Mouse (Mus musculus): ENCODE results near the gene Uhrf1bp1l.
A peak's percentile ranks its signal among the peaks of the same experiment; 100 is the strongest.
"Not testable (repeated sequence)": the region's sequence is repeated elsewhere in the genome, so short reads cannot be mapped to it uniquely, and the experiment has no call there.

The Uhrf1bp1l gene

DNA sequence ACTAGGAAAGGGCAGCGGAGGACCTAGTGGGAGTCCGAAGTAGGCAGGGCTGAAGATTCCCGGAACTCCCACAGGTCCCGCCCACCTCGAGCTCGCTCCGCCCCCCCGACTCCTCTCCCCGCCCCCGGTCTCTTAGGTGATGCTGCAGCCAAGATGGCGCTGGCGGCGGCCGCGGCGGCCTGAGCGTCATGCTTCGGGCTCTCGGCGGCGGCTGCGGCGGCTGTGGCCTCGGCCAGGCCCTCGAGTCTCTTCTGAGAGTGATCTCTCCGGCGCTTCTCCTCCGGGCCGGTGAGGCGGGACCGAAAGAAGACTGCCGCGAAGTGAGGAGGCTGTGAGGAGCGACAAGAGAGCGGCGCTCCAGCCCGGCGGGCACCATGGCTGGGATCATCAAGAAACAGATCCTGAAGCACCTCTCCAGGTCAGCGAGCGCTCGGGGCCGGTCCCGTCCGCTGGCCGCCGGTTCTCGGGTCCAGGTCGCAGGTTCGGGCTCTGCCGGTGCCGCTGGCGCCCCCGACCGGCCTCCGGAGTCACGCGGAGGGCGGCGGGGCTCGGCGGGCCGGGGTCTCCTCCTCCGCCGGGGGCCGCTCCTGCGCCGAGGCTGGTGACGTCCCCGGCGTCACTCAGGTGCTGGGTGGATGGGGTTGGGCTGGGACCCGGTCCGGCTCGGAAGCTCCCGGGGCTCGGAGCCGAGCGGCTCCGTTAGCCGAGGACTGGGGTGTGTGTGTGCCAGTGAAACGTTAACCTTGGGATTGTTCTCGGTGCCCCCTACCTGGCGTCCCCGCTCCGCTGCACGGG, at the start of gene Uhrf1bp1l:
Uhrf1bp1l (plus strand) TSS at position 121 of the 795 bp plus-strand sequence.
- DNase-seq (ENCODE audit: low read depth) = peak; percentile 75

DNA sequence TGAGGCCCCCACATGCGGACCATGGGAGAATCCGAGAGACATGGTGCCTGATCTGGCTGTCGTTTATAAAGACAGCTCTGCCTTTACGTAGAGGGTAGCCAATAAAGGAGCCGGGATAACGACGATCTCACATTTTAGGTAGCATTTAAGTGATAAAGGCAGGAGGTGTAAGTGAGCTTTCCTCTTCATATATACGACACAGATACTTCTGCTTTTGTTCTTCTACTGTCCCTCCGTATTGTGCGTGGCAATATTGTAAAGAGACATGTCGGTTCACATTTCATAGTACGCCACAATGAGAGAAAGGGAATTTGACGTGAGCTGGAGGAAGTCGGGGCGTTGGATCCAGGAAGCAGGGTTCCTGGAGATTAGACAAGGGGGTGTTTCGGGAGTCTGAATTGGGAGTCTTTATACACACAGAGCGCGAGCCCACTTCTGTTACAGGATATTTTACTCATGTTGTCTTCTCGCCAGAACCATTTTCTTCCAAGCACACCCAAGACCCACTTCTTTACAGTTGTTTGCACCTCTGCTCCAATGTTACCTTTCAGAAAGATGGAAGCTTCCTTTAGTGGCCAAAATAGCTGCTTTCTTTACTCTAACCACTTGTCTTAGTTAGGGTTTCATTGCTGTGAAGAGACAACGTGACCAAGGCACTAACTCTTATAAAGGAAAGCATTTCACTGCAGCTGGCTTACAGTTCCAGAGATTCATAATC, 49.4 kb upstream of the Uhrf1bp1l start:
- no peak for DNase-seq (ENCODE audit: low read depth)

DNA sequence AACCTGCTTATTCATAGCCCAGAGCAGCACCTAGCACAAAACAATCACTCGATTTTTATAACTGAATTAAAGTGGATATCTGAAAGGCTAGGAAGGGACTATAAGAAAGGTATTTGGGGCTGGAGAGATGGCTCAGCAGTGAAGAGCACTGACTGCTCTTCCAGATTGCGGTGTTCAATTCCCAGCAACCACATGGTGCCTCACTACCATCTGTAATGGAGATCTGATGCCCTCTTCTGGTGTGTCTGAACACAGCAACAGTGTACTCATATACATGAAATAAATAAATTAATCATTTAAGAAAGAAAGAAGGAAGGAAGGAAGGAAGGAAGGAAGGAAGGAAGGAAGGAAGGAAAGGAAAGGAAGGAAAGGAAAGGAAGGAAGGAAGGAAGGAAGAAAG, 48.5 kb upstream of the Uhrf1bp1l start:
- DNase-seq (ENCODE audit: low read depth) = not testable (repeated sequence)

DNA sequence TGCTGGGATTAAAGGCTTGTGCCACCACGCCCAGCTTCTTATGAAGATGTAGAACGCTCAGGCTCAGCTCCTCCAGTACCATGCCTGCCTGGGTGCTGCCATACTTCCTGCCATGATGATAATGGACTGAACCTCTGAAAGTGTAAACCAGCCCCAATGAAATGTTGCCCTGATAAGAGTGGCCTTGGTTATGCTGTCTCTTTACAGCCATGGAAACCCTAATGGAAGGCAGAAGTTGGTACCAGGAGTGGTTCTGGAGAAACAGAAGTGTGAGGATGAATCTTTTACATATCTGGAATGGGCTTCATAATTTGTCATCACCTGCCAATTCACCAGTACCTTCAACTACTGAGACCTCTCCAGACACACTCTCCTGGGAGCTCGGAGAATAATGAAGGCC, 46.8 kb upstream of the Uhrf1bp1l start:
- no peak for DNase-seq (ENCODE audit: low read depth)

DNA sequence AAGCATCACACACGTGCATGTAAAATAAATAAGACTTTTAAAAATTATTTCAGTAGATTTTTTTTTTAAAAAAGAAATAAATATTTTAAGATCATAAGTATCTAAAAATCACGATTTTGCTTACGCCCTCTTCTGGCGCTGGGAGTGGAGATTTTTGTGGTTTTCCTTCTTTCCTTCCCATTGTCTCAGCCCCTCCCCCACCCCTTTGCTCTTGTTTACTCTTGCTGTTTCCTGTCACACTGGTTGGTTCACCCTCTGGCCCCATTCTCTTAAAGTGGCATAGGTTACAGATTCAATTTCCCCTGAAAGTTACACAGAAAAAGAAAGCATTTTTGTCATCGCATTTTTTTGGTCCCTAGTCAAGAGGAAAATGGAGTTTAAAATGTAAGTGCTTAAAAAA, 41.7 kb upstream of the Uhrf1bp1l start:
- DNase-seq (ENCODE audit: low read depth) = no peak

DNA sequence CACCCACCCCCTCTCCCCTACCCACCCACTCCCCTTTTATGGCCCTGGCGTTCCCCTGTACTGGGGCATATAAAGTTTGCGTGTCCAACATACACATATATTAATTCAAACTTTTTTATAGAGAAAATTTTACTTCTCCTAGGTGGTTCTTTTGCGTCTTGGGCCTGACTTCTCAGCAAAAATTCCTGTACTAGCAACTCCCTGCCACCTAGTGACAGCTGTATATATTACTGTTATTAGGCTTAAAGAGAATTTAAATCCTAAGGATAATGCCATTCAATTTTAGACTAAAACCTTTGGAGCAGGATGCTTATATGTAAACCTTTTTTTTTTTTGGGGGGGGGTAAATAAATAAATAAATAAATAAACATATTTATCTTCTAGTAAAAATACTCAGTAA, 37.4 kb upstream of the Uhrf1bp1l start:
- no peak for DNase-seq (ENCODE audit: low read depth)

DNA sequence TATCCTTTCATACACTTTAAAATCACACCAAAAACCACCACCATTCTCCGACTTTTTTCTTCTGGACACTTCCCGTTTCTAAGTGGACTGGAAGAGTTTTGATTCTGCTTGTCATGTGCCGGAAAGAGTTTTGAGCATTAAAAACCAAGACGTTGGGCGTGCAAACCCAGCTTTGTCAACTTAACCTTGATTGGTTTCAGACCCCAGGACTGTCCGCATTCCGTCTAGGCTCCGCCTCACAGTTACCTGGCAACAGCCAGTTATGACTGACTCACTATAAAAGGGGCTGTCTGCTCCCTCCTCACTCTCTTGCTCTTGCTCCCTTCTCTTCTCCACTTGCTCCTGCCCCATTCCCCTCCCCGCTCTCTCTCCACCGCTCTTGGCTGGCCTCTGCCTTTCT, 36.1 kb upstream of the Uhrf1bp1l start:
- DNase-seq (ENCODE audit: low read depth) = no peak

DNA sequence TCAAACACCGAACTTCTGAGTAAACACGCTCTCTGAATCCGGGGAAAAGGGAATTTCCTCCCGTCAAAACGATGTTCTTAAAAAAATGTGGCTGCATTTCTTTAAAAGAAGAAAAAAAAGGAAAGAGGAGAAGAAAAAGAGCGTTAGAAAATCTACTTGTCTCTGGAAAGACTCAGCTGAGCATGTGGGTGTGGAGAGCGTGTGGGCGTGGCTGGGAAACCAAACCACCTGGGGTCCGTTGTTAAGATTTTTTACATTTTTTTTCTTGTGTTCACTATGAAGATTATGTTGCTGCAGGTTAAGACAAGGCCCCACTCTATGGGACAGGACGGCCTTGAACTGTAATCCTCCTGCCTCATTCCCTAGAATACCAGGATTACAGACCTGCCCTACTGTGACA, 29.9 kb upstream of the Uhrf1bp1l start:
- DNase-seq (ENCODE audit: low read depth) = no peak

DNA sequence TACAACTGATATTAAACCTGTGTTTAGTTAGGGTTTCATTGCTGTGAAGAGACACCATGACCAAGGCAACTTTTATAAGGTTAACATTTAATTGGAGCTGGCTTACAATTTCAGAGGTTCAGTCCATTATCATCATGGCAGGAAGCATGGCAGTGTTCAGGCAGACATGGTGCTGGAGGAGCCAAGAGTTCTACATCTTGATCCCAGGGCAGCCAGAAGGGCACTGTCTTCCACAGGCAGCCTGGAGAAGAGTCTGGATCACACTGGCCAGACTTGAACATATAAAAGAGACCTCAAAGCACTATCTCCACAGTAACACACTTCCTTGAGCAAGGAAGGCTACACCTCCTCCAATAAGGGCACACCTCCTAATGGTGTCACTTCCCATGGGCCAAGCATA, 24.5 kb upstream of the Uhrf1bp1l start:
- DNase-seq (ENCODE audit: low read depth) = no peak

DNA sequence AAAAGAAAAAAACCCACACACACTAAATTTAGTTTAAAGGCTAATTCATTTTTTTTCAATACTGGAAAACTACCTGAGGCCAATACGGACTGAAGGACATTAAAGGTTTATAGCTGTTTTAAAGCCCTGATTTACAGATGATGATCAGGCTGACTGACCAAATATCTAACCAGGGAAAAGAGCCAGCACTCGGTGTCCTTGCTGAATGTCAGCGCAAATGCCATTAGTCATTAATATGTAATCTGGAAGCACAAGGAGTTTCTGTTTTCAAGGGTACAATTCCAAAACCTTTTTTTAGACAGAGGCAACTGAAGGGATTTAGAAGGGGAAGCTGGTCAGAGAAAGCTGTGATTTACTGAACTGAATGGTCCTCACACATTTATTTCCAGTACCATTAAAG, 24.0 kb upstream of the Uhrf1bp1l start:
- DNase-seq (ENCODE audit: low read depth) = no peak

DNA sequence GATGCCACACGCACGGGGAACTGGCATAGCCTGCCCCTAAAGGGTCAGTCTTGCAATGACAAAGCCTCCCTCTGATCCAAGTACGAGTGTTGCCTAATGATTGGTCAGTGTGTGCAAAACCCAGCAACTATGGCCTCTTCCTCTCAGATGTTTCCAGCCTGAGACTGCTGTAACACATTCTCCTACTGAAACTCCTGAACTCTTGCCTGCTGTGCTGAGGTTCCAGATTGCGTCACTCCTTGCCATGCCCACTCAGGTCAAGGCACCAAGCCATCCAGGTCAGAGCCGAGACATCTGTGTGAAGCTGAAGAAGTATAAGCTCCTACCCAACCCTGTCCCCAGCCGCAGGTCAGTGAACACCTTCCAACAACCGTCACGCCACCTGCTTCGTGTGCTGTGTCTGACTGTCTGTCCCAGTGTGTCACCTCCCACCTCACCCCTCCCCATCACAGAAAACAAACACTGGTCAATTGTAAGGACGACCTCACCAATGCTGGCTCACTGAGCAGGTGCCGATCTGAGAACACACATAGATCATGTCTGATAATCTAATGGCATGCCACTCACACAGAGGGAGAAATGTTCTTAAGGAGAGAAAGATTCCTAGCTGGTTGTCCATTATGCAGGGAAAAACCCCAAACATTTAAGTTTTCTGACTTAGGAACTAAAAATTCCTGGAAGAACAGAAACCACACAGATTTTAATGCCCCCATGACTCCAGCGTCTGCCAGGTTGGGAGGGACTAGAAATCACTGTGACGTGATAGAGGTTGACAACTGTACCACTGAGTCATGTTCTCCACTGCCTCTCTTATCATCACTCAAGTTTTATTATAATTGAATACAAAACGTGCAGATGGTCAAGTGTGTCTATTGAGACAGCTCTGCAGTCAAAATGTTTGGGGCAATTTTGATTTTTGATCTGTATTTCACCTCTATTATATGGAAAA, 22.3 kb upstream of the Uhrf1bp1l start:
- DNase-seq (ENCODE audit: low read depth) = no peak

DNA sequence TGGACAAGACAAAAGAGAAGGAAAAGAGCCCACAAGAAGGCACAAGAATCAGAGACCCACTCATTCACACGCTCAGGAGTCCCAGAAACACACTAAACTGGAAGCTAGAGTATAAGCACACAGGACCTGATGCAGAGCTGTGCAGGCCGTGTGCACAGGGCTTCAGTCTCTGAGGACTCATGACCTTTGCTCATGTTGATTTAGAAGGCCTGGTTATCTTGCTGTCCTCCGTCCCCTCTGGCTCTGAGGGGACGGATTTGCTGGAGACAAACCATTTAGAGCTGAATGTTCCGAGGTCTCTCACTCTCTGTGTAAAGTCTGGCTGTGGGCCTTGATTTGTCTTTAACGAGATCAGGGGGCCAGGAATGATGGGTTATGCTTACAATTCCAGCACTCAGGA, 14.4 kb upstream of the Uhrf1bp1l start:
- DNase-seq (ENCODE audit: low read depth) = no peak

DNA sequence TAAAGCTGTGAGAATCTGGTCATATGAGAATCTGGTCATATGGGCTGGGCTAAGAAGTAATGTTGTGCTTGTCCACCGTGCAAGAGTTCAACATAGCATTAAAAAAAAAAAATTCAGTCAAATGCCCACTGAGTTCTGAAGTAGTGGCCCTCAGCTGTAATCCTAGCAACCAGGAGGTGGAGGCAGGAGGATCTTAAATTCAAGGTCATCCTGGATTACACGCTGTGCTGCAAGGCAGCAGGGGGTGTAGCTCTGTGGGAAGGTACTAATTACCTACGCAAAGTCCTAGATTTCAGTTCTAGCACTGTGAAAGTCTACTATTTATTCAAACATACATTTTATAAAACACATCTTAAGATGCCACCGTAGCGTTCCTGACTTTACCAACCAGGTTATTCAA, 13.4 kb upstream of the Uhrf1bp1l start:
- no peak for DNase-seq (ENCODE audit: low read depth)

DNA sequence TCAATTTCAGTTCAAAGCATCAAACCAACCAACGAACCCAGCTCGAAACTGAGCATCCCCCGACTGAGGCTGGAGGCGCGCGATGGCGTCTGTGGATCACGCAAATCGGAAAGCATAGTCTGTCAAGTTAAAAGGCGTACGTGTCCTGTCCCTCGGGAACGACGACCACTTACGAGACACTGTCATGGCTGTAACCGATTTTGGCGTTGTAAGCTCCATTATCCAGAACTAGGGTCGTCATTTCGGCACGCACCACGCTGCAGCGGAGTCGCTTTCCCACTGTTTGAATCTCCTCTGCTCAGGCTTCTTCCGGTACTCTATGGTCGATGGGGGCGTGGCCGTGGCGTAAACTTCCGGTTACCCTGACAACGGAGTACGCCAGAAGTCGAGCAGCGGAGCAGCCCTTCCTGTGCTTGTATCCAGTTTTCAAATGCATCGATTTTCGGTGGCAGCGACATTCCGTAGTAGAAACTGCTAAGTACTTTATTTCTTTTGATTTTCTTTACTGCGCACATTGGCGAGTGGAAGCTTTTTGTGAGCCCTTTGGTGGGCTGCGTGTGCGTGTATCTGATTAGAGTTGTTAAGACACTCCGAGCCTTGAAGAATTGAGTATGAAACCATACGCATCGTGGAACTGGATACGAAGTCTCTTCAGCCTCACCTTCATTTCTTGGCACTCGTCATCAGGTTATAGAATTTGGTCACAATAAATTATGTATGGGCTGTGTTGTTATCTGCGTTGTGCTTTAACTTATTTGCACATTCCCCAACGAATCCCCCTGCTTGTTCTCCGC, 12.6 kb upstream of the Uhrf1bp1l start, which contains the start of gene Actr6:
Actr6 (minus strand) TSS at position 295 of the 794 bp plus-strand sequence.
- peak; percentile 91 for DNase-seq (ENCODE audit: low read depth)

DNA sequence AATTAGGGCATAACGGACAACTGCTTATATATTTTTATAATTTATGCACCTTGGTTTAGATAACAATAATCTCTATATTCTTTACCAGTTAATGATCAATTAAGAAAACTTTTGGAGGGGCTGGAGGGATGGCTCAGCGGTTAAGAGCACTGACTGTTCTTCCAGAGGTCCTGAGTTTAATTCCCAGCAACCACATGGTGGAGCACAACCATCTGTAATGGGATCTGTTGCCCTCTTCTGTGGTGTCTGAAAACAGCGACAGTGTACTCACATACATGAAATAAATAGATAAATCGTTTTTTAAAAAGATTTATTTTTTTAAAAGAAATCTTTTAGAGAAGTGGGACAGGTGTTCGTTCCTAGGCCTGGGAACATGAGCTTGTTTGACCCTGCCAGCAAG, 7.7 kb upstream of the Uhrf1bp1l start:
- DNase-seq (ENCODE audit: low read depth) = no peak

DNA sequence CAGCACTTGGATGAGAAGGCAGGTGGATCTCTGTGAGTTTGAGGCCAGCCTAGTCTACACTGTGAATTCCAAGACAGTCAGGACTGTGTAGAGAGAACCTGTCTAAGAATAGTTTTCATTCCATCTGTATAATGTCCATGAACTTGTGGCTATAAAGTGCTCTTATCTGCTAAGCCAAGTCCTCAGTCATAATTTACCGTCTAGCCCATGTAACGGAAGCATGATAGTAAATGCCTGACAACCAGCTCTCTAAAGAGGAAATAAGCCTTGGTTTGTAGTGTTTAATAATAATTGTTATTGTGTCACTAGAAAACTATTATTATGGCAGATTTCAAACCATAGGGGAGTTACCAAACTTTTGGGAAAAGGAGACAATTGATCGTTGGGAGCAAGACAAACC, 6.9 kb upstream of the Uhrf1bp1l start:
- no peak for DNase-seq (ENCODE audit: low read depth)

DNA sequence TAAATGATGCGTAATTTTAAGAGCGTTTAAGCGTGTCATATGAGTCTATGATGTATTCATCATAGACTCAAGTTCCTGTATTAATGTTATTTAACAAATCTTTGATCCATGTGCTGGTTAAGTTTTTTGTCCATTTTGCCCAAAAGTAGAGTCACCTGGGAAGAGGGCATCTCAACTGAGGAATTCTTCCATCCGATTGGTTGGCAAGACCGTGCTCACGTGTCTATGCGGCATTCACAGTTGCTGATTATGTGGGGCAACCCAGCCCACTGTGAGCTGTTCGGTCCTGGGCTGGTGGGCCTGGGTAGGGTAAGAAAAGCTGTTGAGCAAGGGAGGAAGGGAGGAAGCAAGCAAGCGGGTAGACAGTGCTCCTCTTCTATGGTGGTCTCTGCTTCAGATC, 6.4 kb upstream of the Uhrf1bp1l start:
- no peak for DNase-seq (ENCODE audit: low read depth)

DNA sequence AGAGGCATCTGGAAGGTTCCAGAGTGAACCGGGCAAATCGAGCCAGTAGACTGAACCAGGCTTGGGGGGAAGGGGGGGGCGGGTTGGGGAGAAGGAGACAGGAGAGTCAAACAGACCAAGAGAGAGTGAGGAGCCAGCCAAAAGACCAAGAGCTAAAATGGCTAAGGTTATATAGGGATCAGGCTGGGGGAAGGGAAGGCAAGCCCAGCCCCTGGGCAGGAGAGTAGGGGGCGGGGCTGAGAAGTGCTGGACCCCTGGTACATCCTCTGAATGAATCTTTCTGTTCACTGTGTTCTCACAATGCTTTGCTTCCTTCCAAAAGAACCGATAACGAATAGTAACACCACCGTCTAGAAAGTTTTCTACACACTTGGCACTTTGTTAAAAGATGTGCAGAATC, 5.1 kb upstream of the Uhrf1bp1l start:
- no peak for DNase-seq (ENCODE audit: low read depth)

DNA sequence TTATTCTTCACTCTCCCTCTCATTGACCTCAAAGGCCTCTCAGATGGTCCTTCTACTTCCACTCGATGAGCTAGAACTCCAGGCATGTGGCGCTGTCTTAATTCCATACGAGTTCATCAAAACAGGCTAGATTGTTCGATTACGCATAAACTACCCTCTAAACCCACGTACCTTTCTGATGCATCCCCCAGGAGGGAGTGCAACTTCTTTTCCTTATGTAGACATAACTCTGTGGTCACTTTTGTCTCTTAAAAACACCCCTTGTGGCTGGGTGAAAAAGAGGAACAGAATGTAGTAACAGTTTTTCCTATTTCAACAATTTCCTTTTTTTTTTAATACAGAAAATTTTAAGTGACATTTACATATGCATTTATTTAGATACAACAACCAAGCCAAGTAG, 3.8 kb upstream of the Uhrf1bp1l start:
- no peak for DNase-seq (ENCODE audit: low read depth)

DNA sequence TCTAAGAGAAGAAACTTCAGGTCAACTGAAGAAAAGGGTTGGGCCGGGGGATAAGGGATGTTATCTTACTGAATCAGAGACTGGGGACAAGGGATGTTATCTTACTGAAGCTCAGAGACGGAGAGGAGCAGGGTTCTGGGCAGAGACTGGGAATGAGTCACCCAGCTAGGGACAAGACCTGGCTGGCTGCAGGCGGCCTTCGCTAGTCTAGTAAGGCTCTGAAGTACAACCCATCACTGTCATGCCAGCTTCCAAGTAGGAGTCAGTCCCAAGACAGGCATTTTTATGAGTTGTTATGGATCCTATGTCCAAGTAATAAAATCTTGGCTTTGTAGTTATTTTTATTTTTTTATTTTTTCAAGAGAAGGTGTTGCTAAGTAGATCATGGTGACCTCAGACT, 1.5 kb upstream of the Uhrf1bp1l start:
- DNase-seq (ENCODE audit: low read depth) = no peak

DNA sequence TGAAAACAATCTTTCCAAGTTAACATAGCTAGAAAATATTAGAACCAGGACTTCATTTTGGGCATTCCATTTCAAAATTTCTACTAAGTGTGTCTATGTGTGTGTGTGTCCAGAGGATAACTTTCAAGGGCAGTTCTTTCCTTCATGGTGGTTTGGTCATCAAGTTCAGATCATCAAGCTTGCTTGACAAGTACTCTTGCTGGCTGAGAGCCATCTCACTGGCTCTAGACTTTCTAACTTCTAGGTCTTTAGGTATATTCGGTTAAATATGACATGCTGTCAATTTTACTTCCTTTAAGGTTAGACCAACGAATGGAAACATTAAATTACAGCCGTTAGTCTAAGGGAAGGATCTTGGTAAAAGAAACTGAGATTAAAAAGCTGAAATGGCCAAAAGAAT, 450 bp upstream of the Uhrf1bp1l start:
- no peak for DNase-seq (ENCODE audit: low read depth)

DNA sequence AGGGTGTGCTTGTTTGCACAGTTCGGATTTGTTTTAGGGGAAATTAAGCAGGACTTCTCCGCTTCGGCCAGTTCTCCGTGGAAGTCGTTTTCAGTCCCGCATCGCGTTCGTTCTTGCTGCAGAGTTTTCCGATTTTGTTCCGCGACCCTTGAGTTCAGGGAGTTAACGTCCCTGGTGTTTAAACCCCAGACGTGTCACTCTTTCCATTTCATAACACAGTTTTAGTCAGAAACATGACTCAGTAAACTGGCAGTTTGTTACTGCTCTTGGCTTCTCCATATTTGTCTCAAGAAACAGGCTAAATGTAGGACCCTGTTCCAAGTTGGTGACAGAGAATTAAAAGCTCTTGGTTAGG, 852 bp downstream of the Uhrf1bp1l start:
- DNase-seq (ENCODE audit: low read depth) = no peak
